Mouse (Mus musculus) testis, adult 2 months (tissue): ENCODE data around the gene Klhl22.

ENCODE experiments used
- CTCF ChIP-seq: fragments of 200-500 bp; IDR thresholded peaks from 2 replicates; pipeline ENCODE4 v1.5.1; 2012; ENCODE audit warnings: low read depth, mild to moderate bottlenecking, inconsistent platforms, low read length, moderate library complexity; ENCODE audit not compliant: control insufficient read depth, insufficient read depth, insufficient replicate concordance
- POLR2A ChIP-seq: fragments of 200-500 bp; IDR thresholded peaks from 2 replicates; pipeline ENCODE4 v1.6.1; 2012; ENCODE audit warnings: low read depth, mild to moderate bottlenecking, inconsistent platforms, low read length, moderate library complexity; ENCODE audit not compliant: control insufficient read depth

- TF ChIP-seq CTCF (no peak), POLR2A (no peak)
Measured at GRCm38 (mm10) chr16:17798321-17799180, 39.1 kb downstream of the Klhl22 start.
